Mouse (Mus musculus) adrenal gland (tissue): ENCODE data around the gene Gper1.

ENCODE experiments used
- intact Hi-C: fragments of 180-260 bp; cut with DNase I; formaldehyde crosslinking; loops from one replicate; pipeline ENCODE4 v1.15.1; 2025

Gper1 gene

DNA sequence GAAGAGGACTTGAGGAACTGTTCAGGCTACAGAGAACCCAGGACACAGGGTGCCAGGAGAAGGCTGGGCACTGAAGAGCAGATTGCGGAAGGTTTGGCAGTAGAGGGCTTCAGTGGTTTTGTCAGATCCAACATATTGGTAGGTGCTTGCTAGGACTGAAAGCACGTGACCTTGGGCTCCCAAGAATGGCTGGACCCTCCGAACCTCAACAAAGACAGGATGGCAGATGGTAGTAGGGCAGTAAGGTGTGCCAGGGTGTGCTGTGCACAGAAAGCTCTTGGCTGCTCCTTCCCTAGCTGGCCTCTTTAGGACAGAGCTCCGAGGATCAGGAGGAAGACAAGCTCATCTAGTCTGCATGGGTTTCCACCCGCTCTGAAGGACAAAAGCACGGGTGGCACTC is 11.8 kb upstream of the Gper1 start:
- intact Hi-C loops: loop anchor here (5.0 kb wide), 1 partner anchor 56 kb away; no protein-coding TSS in a partner anchor

- intact Hi-C loops: loop anchor here (5.0 kb wide), 1 partner anchor 56 kb away; no protein-coding TSS in a partner anchor
These were observed 11.2 kb upstream of the Gper1 start for GRCm38 (mm10) chr5:139411665-139412314.

DNA sequence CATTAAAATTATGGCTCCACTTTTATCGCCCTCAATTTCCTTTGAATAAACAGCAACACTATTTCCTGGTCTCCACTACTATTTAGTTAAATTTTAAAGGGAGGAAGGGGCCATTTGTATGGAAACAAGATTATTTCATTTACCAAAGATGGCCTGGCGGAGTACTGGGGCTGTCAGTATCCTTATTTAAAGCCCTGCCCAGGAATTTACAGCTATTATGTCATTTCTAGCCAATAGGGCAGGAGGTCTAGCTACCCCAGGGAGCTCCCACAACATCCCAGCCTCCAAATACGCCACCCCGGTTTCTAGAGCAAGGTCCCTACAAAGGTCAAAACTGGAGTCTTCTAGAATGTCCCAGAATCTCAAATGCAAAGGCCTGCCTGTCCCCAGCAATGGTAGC is 9.4 kb upstream of the Gper1 start:
- intact Hi-C loops: loop anchor here (5.0 kb wide), 1 partner anchor 54 kb away; no protein-coding TSS in a partner anchor

GRCm38 (mm10) chr5:139415001-139415400 is 8.0 kb upstream of the Gper1 start:
- intact Hi-C loops: no loop called here

DNA sequence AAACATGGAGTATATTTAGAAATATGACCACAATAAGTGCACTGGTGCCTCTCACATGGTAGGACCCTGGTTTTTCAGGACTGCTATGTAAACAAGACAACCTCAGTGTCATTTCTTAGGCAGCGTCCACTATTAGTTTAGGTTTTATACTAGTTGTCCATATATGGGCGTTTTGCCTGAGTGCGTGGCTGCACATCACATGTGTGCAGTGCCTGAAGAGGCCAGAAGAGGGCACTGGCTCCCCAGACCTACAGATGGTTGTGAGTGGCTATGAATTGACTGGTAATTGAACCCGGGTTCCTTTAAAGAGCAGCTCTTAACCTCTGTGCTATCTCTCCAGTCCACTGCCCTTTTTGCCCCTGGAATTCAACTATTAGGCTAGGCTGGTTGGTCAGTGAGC is 6.0 kb upstream of the Gper1 start:
- intact Hi-C loops: no loop called here

- intact Hi-C loops: no loop called here
These were observed 5.5 kb upstream of the Gper1 start for GRCm38 (mm10) chr5:139417480-139417879.

GRCm38 (mm10) chr5:139418110-139418509 is 4.8 kb upstream of the Gper1 start:
- intact Hi-C loops: no loop called here

GRCm38 (mm10) chr5:139418633-139419032 is 4.3 kb upstream of the Gper1 start:
- intact Hi-C loops: no loop called here

DNA sequence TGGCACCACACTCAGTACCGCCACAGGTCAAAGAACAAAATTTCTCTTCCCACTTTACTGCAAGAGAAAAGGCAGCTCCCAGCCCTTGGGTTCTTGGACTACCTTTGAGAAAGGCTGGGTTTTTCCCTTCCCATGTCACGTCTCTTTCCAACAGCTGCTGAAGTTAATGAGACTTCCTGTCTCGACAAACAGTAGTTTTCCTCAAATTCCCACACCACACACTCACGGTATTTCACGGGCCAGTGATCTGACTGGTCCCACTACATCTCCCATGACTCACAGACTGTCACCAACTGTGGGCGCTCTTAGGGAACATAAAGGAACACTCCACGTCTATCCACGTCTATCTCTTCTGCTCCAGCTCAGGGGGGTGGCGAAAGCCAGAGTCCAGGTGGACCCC is 2.2 kb downstream of the Gper1 start:
- intact Hi-C loops: no loop called here

- intact Hi-C loops: no loop called here
These were observed 4.0 kb downstream of the Gper1 start for GRCm38 (mm10) chr5:139427001-139427400.

GRCm38 (mm10) chr5:139427989-139428388 is 5.0 kb downstream of the Gper1 start:
- intact Hi-C loops: no loop called here

GRCm38 (mm10) chr5:139429818-139430341 is 6.9 kb downstream of the Gper1 start:
- intact Hi-C loops: loop anchor here (5.0 kb wide), 1 partner anchor 77 kb away; no protein-coding TSS in a partner anchor

DNA sequence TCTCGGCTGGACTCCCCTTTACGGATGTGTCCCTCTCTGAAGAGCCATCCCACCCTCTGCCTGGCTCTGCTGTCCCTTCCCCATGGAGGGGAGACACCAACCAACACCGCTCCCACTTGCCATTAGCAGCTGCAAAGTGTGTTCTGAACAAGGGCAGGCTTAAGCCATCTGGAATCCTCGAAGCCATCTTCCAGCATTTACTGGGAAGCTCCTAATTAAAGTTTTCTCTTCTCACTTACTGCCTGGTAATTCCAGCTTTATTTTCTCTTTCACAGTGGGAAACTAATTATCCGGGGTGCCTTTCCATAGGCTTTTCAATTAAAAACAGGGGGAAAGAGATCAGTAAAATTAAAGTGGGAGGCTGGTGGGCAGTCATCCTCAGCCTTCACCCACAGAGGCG is 9.4 kb downstream of the Gper1 start:
- intact Hi-C loops: loop anchor here (5.0 kb wide), 1 partner anchor 75 kb away; no protein-coding TSS in a partner anchor

GRCm38 (mm10) chr5:139432747-139433508 is 10.0 kb downstream of the Gper1 start:
- intact Hi-C loops: loop anchor here (5.0 kb wide), 1 partner anchor 74 kb away; no protein-coding TSS in a partner anchor

DNA sequence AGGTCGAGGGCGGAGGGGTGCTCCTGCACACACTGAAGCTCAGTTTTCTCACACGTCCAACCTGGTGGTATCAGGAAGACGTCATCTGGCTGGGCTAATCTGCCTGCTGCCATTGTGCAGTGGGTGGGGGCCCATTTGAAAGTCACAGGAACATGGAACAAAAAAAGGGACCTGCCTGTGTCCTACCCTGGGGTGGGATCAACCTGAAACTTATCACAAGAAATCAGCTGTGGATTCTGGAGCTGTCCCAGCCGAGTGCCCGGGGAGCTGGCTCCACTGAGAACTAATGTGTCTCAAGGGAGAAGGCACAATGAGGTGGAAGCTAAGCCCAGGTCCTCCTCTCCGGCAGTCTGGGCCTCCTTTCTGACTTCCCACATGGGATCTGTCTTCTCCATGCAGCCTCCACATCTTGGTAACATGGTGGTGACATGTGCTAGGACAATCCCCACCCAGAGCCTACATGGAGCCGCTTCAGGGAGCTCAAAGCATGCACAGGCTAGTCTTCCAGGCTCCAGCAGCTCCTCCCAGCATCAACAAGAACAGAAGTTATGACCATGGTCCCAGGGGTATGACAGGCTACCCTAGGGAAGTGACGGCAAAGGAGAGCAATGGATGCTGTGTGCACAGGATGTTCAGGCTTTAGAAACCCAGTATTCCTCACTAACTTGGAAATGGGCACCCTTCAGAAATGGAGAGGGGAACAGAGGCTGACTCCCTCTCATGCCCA is 11.1 kb downstream of the Gper1 start:
- intact Hi-C loops: loop anchor here (5.0 kb wide), 1 partner anchor 73 kb away; no protein-coding TSS in a partner anchor

DNA sequence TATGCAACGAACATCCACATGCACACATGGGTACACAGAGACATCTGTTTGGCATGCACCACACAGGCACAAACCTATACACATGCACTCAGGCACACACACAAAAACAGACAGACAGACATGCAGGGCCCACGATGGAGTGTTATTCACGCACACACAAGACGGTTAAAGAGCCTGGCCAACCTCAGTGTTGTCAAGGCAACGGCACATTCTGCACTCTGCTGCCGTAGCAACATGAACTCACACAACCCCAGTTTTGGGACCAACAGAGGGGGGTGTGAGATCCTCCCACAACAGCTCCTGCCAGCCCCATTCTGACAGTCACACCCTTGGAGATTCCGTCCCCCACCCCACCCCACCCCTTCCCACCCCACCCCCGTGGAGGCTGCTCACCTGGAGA is 12.0 kb downstream of the Gper1 start:
- intact Hi-C loops: loop anchor here (5.0 kb wide), 1 partner anchor 72 kb away; no protein-coding TSS in a partner anchor

- intact Hi-C loops: no loop called here
These were observed 14.8 kb downstream of the Gper1 start for GRCm38 (mm10) chr5:139437769-139438168.

DNA sequence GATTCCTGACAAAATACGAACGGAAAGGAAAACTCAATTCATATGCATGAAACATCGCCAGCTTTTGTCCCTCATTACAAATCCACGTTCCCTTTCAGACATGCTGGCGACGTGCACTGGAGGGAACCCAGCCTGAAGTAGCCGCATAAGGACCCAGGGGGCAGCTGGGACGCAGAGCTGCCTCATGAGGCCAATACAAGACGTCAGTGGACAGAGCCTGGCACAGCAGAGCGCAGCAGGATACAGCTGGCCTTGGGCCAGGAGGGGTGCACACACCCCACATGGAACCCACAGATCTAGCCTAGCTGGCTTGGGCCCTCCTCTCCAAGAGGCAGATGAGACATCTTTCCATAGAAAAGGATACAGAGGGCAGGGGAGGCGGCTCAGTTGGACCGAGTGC is 15.5 kb downstream of the Gper1 start:
- intact Hi-C loops: no loop called here

DNA sequence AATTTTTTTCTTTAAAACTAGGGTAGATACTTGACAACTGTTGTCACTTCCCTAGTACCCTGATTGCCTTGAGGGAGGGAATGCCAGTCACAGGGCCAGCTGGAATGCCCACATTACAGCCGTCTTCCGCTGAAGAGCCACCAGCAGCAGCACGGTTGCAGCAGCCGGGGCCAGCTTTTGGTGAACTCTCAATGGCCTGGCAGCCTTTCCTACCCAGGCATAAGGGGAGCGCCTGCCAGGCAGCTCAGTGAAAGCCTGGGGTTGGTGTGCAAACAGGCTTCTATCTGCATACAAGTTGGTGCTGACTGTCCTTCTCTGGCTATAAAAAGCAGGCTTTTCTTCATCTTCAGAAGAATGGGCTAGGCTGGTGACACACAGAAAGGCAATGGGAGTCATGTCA is 17.5 kb downstream of the Gper1 start:
- intact Hi-C loops: no loop called here

DNA sequence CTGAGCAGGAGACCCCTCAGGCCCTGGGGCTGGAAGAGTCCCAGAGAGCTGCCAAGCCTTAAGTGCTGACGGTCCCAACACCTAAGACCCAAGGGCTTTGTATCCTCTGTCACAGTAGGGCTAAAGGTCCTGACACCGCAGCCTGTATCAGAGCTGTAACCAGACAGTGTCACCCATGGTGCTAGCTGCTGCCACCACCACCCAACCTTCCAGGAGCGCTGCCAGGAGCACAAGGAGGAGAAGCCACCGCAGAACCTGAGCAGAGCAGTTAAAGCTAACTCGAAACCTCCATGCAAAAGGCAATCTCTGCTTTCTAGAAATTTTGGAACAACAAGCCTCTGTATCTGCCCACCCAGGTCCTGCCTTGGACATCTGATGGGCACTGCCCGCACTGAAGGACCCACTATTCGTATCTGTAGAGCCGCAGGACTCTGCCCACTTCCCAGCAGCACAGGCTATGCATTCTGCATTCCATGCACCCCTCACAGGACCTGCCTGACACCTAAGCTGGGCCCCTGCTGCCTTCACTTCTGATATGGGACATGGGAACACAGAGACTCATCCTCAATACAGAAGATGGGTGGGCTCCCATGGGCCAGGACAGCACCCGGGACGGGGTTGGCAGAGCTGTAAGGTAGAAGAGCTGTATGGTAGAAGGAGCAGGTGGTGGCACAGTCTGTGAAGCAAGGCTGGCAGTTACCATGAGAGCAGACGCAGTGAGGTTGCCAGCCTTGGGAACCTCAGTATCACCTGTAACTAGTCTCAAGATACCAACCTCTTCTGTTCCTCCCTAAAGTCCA is 18.2 kb downstream of the Gper1 start:
- intact Hi-C loops: no loop called here

DNA sequence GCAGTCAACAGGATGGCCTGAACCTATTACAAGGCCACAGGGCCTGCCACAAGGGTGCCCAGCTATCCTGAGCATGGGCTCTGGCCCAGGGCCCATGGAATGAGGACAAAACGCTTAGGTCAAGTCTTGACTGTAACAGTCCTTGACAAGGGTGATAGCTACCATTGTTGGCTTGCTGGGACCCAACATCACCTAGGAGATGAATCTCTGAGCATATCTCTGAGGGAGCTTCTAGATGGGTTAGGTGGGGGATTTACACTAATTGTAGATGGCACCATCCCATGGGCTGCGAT is 18.7 kb downstream of the Gper1 start:
- intact Hi-C loops: no loop called here
